Mouse (Mus musculus) lung, postnatal 10 days (tissue): ENCODE results near the gene Haus3.
A peak's percentile ranks its signal among the peaks of the same experiment; 100 is the strongest.

Source experiments
- DNase-seq: peaks from one replicate; pipeline ENCODE4 v3.0.0; 2021

The Haus3 gene

DNA sequence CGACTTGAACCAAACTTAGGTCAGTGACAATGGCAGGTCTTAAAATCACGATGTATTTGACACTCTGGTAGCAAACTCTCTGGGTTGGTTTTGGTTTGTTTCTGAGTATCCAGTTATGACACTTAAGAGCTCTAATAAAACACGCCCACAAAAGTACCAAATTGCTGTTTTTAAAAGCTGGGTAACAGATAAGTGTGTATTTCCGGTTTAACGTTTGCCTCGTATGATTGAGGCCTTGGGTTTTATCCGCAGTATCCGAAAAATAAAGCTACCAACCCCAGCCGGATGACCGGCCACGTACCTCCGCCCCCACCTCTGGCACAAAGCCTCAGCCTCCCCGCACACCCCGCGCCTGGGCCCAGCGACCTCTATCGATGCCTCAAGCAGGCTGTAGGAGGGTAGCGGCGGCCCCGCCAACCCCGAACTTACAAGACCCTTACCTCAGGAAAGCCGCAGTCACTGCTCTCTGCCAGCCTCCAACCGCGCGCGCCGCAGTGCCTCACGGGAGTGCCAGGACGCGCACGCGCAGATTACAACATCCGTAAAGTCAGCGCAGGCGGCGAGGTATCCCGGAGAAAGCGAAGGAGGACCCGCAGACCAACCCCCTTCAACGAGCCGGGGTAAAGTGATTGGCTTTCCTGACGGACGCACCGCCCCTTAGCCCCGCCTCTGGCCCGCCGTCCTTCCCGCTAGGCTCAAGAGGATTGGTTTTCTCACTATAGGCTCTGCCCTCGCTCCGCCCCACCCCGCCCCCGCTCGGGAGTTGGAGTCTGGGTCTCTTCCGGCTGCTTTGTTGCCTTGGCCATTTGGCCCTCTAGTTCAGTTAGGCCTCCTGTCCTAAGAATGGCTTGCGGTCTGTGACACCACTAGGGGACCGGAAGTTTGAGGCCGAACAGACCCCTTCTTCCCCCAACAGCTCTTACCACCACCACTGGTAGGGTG, at the start of gene Haus3, which contains the start of gene Poln:
TSS of gene Haus3 (minus strand) at position 578 of the 942 bp plus-strand sequence.
TSS of gene Poln (minus strand) at position 499 of the 942 bp plus-strand sequence.
- DNase-seq, result peak; percentile 99

GRCm38 (mm10) chr5:34218672-34219071, 49.3 kb upstream of the Haus3 start:
- no peak for DNase-seq

DNA sequence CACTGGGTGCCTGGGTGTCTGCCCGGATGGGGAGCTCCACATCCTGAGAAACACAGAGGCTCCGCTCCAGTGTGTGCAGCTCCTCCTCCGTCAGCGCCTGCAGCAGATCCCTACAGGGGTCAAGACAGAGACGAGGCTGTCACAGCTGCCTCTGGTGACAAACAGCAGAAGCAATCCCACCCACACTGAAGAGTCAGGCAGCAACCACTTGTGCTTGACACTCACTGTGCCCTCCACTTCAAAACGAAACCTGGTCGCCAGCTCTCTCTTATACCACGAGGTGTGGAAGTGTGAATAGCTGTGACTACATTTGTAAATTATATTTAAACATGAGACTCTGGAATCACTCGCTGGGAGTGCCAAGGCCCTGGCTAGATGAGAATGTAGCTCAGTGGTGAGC, 48.4 kb upstream of the Haus3 start:
- DNase-seq, result no peak

GRCm38 (mm10) chr5:34216025-34216424, 46.7 kb upstream of the Haus3 start:
- DNase-seq, result no peak

DNA sequence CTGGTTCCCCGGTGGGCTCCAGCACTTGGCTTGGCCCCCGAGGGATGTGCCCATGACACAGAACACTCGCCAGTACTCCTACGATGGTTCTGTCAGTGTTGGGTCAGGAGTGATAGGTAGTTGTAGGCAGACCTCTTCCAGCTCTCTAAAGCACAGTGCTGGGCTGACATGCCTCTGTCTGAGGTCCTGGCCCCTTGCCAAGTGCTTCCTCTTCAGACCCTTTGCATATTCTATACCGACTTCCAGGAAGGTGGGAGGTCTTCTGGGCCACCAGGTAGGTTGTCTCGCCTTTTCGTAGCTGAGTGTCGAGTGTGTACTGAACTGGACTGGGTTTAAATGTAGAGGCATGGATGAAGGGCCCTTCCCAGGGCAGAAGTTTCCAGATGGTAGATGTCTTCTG, 44.3 kb upstream of the Haus3 start:
- no peak for DNase-seq

- DNase-seq, result peak; percentile 84
These were observed 41.0 kb upstream of the Haus3 start for GRCm38 (mm10) chr5:34210279-34210678.

DNA sequence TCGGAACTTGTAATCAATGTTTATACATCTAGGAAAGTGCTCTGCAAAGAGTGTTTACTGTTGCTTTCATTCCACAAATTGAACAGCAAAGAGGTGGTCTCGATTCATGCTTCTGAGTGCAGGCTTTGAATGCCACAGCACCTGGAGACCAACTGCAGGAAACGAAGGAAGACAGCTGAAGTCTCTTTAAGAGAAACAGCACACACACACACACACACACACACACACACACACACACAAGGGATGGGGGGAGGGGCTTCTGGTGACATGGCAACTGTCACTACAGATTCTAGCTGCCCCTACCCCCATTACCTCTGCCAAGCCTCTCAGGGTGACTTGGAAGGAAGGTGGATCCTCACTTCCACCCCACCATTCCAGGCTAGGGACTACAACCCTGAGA, 38.2 kb upstream of the Haus3 start:
- DNase-seq, result no peak

DNA sequence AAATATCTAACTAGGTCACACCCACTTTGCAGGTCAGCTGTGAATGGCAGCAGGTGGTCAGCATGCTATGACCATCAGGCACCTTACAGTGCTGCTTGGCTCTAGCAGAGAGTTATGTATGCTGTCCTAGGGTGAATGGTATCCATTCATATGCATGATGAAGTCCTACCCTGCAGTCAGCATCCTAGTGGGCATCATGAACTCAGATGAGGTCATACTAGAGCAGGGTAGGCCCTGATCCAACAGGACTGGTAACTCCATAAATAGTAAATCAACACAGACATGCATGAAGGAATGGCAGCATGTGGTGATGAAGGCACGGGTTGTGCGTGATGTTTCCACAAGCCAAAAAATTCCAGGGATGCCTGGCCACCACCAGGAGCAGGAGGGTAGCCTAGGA, 36.5 kb upstream of the Haus3 start:
- no peak for DNase-seq

DNA sequence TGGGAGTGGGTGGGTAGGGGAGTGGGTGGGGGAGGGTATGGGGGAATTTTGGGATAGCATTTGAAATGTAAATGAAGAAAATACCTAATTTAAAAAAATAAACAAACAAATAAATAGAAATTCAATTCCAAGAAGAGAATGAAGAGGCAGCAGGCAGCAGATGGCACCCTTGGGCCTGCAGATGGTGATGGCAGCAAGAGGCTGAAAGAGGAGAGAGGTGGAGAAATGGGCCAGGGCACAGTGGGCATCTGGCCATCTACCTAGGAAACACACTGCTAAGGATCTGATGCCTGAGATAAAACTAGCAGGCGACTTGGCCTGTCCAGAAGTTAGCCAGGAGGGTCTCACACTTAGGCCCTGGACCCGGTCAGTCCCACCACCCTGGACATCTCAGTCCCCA, 35.6 kb upstream of the Haus3 start:
- no peak for DNase-seq

DNA sequence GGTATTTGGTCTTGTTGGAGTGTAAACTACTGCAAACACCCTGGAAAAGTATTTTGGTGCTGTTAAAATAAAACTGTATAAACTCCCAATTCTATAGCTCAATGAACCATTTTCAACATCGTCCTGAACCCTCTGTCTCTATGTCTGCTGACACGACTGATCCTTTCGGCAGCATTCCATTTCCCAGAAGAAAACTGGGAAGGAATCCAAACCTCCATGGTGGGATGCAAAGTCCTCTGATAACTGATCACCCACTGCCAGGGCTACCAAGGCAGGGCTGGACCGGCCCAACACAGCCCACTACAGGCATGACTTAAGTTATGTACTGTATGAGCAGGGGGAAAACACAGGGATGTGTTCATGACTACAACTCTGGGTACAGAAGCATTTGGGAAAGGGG, 32.7 kb upstream of the Haus3 start:
- DNase-seq, result no peak

- peak; percentile 53 for DNase-seq
These were observed 32.1 kb upstream of the Haus3 start for GRCm38 (mm10) chr5:34201396-34201795.

GRCm38 (mm10) chr5:34198615-34199014, 29.3 kb upstream of the Haus3 start:
- no peak for DNase-seq

DNA sequence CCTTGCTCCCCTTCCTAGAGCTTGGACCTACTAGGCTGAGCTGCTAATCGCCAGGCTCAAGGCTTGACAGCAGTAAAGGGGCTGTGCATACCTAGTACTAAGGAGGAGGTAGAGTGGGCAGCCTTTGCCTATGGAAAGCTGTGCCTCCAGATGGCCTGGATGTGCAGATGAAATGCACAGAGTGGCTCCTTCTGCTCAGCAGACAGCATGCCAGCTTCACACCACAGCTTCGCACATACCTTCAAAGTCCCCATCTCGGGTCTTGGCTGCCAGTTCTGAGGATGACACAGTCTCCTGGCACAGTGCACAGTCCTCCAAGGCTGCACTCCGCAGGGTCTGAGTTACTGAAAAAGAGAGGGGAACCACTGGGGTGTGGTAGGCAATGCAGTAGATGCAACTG, 27.9 kb upstream of the Haus3 start:
- DNase-seq, result no peak

DNA sequence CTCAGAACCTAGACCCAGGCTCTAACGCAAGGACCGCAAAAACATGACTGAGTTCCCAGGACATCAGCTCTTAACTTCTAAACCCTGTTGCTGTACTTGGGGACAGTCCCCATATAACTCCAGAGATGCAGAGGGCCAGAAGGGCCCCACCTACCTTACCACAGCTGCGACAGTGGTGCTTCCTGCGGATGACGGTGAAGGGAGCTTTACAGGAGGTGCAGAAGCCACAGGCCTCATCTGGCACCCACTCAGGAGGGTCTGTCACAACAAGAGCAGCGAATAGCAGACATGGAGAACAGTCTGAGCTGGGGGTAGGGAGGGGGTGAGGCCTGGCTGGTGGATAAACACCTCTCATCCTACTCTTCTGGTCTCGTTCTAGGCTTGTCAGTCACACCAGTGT, 27.1 kb upstream of the Haus3 start:
- no peak for DNase-seq

- DNase-seq, result no peak
These were observed 26.5 kb upstream of the Haus3 start for GRCm38 (mm10) chr5:34195786-34196185.

GRCm38 (mm10) chr5:34194975-34195662, 25.8 kb upstream of the Haus3 start:
- DNase-seq, result no peak

GRCm38 (mm10) chr5:34194426-34194825, 25.1 kb upstream of the Haus3 start:
- no peak for DNase-seq

- DNase-seq, result peak; percentile 72
These were observed 22.5 kb upstream of the Haus3 start for GRCm38 (mm10) chr5:34191843-34192242.

DNA sequence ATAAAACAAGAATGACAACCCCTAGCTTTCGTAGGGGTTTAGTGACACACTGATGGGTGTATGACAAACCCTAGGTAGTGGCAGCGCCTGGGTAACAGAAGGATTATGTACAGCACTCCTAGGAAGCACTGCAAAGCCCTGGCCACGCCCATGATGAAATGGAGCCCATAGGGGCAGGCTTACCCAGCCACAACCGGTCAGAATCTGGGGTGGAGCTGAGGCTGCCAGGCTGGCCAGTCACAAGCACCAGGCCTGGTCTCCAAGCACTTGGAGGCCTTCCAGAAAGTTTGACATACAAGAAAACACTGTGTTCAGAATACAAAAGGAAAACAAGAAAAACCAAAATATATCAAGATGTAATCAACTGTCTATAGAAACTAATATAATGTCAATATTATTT, 21.7 kb upstream of the Haus3 start:
- DNase-seq, result peak; percentile 88

GRCm38 (mm10) chr5:34189521-34189920, 20.2 kb upstream of the Haus3 start:
- DNase-seq, result no peak

GRCm38 (mm10) chr5:34188856-34189255, 19.5 kb upstream of the Haus3 start:
- no peak for DNase-seq

DNA sequence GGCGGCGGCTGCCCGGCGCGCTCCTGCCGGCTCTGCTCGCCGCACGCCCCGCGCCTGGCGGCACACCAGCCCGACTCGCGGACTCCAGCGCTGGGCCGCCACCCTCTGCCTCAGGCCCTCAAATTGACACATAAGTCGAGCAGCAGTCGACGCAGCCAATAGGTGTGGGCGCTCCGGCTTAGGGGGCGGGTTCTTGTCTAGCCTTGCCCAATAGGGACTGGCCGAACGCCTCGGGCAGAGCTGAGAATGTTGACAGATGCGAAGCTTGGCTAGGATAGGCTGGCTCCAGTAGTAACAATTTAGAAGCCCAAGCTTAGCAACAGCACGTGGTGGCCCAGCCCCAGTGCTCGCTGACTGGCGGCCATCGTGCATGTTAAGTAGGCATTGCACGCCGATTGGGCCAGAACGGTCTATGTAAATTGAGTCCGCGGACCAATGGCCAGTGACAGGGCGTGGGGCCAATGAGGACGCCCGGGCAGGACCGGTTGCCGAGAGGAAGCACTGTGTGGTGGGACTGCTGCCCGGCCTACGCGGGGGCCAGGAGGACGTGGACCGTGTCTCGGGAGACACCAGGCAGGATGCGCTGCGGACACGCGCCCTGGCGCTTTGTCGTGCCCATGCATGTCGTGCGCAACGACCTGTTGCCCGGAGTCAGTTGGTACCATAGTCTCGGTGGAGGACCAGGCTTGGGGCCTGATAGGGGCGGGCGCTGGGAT, 18.4 kb upstream of the Haus3 start, which contains the start of gene Mxd4:
TSS of gene Mxd4 (minus strand) at position 120 of the 716 bp plus-strand sequence.
- DNase-seq, result peak; percentile 100

DNA sequence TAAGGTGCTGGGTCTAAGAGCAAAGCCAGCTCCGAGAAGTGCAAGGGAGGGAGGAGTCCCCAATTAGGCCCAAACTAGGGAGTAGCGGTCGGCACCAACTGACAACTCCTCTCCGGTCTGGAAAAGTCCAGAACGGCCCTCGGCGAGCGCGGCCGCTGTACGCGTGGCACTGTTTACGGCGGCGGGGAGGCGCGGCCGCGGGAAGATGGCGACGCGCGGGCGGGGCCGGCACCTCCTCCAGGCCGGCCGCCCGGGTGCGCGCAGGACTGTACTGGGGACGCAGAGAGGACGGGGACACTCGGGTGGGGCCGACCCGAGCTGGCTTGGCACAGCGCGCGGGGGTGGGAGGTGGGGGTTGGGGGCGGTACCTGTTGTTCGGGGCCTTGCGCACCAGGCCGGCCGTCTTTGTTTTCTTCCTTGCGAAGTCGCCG, 17.6 kb upstream of the Haus3 start:
- DNase-seq, result peak; percentile 79
